Mouse (Mus musculus) cerebral cortex, adult 2 months (tissue): Measurements from ENCODE around the gene Fcgrt.

Source experiments
- WGBS: fragments of 180-500 bp; shearing (Covaris S2); methylation state at CpG from one replicate; pipeline ENCODE4 v1.1.7; 2018; 5-methylcytosine and 5-hydroxymethylcytosine counted together

The Fcgrt gene

GRCm38 (mm10) chr7:45129776-45130512, 26.3 kb upstream of the Fcgrt start:
- 70% methylated on average over 15 of the region's 15 CpGs for WGBS

GRCm38 (mm10) chr7:45129318-45129717, 25.7 kb upstream of the Fcgrt start:
- WGBS, result 1% methylated on average over 17 of the region's 17 CpGs

- under 1% methylated on average over 48 of the region's 48 CpGs for WGBS
Observed at GRCm38 (mm10) chr7:45128624-45129246, 25.1 kb upstream of the Fcgrt start, which contains the start of gene Rpl13a. Gene Rpl13a (minus strand): TSS chr7:45128761.

- under 1% methylated on average over 6 of the region's 6 CpGs for WGBS
Observed at GRCm38 (mm10) chr7:45127700-45128224, 24.1 kb upstream of the Fcgrt start.

GRCm38 (mm10) chr7:45126844-45127699, 23.4 kb upstream of the Fcgrt start:
- WGBS, result 37% methylated on average over 21 of the region's 21 CpGs

- WGBS, result 73% methylated on average over 17 of the region's 17 CpGs
Observed at GRCm38 (mm10) chr7:45126147-45126843, 22.6 kb upstream of the Fcgrt start.

GRCm38 (mm10) chr7:45125649-45126048, 22.0 kb upstream of the Fcgrt start:
- 52% methylated on average over 5 of the region's 5 CpGs for WGBS

- WGBS, result 32% methylated on average over 7 of the region's 7 CpGs
Observed at GRCm38 (mm10) chr7:45125144-45125600, 21.5 kb upstream of the Fcgrt start.

- WGBS, result 1% methylated on average over 59 of the region's 59 CpGs
Observed at GRCm38 (mm10) chr7:45124224-45125143, 20.8 kb upstream of the Fcgrt start, which contains the start of gene Rps11. Gene Rps11 (minus strand): TSS chr7:45124439.

- WGBS, result 16% methylated on average over 12 of the region's 12 CpGs
Observed at GRCm38 (mm10) chr7:45123186-45123570, 19.5 kb upstream of the Fcgrt start.

- WGBS, result 70% methylated on average over 15 of the region's 15 CpGs
Observed at GRCm38 (mm10) chr7:45122561-45123185, 19.0 kb upstream of the Fcgrt start.

GRCm38 (mm10) chr7:45121404-45121803, 17.8 kb upstream of the Fcgrt start:
- WGBS, result 52% methylated on average over 8 of the region's 8 CpGs

GRCm38 (mm10) chr7:45119780-45120709, 16.4 kb upstream of the Fcgrt start:
- 73% methylated on average over 5 of the region's 5 CpGs for WGBS

- WGBS, result 94% methylated on average over 6 of the region's 6 CpGs
Observed at GRCm38 (mm10) chr7:45118336-45118735, 14.7 kb upstream of the Fcgrt start.

GRCm38 (mm10) chr7:45117566-45117965, 13.9 kb upstream of the Fcgrt start:
- 78% methylated on average over 8 of the region's 8 CpGs for WGBS

- WGBS, result 92% methylated on average over 2 of the region's 2 CpGs
Observed at GRCm38 (mm10) chr7:45113476-45113875, 9.8 kb upstream of the Fcgrt start.

GRCm38 (mm10) chr7:45112529-45112928, 8.9 kb upstream of the Fcgrt start:
- WGBS, result 91% methylated on average over 3 of the region's 3 CpGs

GRCm38 (mm10) chr7:45111940-45112339, 8.3 kb upstream of the Fcgrt start:
- 81% methylated on average over 2 of the region's 2 CpGs for WGBS

- 93% methylated on average over 4 of the region's 4 CpGs for WGBS
Observed at GRCm38 (mm10) chr7:45110089-45110488, 6.4 kb upstream of the Fcgrt start.
